Mouse (Mus musculus): ENCODE data around the gene Rexo4.

DNA sequence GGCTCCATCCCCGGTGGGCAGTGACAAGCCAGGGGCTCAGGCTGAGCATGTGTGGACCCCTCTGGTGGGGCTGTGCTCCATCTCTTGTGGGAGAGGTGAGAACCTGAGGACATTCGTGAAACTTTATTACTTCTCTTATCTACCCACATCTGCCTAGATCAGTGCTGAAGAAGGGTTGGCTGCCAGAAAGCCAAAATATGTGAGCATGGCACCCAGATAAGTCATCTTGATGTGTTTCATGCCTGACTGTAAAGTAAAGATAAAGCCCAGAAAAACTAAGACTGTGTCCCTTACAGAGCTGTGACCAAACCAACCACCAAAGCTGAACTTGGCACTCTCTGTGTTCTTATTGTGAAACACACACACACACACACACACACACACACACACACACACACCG lies 29.8 kb upstream of the Rexo4 start:
- TF ChIP-seq POLR2A (IDR thresholded peaks at IDR 0.05; ENCODE audit: extremely low read depth, insufficient read depth, low read length) = no peak
- no peak for TF ChIP-seq CTCF (IDR thresholded peaks at IDR 0.05; ENCODE audit: extremely low read depth, insufficient read depth, low read length)

Data from cortical plate, adult 2 months (tissue).